Mouse (Mus musculus) left cerebral cortex, postnatal 14 days (tissue): ENCODE results near the gene Hist1h2ab. TPM values are rescaled to one million over a fixed set of nuclear protein-coding genes. Genes with fewer than 3 reads are reported as not detected.
"Not testable (repeated sequence)": the region's sequence is repeated elsewhere in the genome, so short reads cannot be mapped to it uniquely, and the experiment has no call there.

Source experiments
- DNase-seq, 2 experiments: peaks; one replicate each; pipeline ENCODE4 v3.0.0; 2021 to 2022; ENCODE audit warnings: low spot score in 2 of 2, mixed read lengths in 1 of 2
- intact Hi-C: fragments of 180-260 bp; cut with DNase I; formaldehyde crosslinking; loops from one replicate; pipeline ENCODE4 v1.15.1; 2025
- total RNA-seq, 2 experiments: library from RNA; stranded (reverse); gene quantifications; 2 replicates each; pipeline ENCODE4 v1.2.3; 2021

Hist1h2ab gene
- total RNA-seq, 2 experiments from 2014 or later, result 30.0 to 36.8 TPM

GRCm38 (mm10) chr13:23747892-23748288 lies 3.0 kb upstream of the Hist1h2ab start:
- no peak for DNase-seq
- intact Hi-C loops, result loop anchor here (10.0 kb wide), 2 partner anchors 323 to 1703 kb away; partner anchors contain the start of genes Abt1, Hist1h2ag, Hist1h2bj and Hist1h4i

DNA sequence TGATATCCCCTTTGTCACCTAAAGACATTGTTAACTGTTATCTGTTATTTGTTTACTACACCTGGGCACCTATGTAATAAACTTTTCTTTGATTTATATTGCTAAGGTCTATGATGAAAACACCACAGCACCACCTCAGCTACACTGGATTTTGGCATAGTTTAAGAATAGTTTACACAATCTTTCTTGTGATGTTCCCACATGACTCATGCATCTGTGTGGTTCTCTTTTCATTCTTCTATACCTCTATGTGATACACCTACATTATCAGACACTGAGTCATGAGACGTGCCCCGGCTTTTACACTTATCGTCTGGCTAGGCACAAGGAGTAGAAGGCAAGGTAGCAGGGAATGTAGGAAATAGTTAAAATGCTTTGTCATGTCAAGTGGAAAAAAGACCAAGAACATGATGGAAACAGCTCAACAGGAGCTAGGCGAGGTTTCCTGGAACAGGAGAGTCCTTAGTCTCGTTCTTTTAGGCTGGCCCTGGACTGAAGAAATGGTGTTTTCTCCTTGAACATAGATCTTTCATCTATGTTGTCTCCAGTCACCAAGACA lies 1.3 kb upstream of the Hist1h2ab start:
- DNase-seq, result no peak
- intact Hi-C loops, result loop anchor here (10.0 kb wide), 2 partner anchors 325 to 1705 kb away; partner anchors contain the start of genes Abt1, Hist1h2ag, Hist1h2bj and Hist1h4i

- no peak for DNase-seq
- intact Hi-C loops, result no loop called here
Observed at GRCm38 (mm10) chr13:23751478-23751956, 591 bp downstream of the Hist1h2ab start.

GRCm38 (mm10) chr13:23752067-23752741 lies 1.3 kb downstream of the Hist1h2ab start, which contains the start of gene Hist1h3b:
Gene Hist1h3b, plus strand, starts transcription at chr13:23752267.
- intact Hi-C loops, result not testable (repeated sequence)

DNA sequence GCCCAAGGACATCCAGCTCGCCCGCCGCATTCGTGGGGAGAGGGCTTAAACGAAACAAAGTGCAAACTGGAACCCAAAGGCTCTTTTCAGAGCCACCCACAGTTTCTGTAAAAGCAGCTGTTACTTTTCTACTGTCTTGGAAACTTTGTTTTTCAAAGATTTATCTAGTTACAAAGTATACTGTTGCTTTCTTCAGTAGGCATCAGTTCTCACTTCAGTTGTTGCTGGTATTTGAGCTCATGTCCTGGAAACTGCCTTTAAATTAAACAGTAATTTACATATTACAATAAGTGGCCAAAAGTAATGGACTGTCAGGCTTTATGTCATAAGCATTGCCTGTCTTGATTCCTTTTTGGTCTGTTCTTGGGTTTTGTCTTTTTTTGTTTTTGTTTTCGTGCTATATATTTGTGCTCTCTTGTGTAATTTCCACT lies 1.8 kb downstream of the Hist1h2ab start:
- intact Hi-C loops, result no loop called here
- DNase-seq, result no peak

More at GRCm38 (mm10) chr13:23752067-23752741, 1.3 kb downstream of the Hist1h2ab start, which contains the start of gene Hist1h3b:
- DNase-seq, result peak; percentile 95 to 98

DNA sequence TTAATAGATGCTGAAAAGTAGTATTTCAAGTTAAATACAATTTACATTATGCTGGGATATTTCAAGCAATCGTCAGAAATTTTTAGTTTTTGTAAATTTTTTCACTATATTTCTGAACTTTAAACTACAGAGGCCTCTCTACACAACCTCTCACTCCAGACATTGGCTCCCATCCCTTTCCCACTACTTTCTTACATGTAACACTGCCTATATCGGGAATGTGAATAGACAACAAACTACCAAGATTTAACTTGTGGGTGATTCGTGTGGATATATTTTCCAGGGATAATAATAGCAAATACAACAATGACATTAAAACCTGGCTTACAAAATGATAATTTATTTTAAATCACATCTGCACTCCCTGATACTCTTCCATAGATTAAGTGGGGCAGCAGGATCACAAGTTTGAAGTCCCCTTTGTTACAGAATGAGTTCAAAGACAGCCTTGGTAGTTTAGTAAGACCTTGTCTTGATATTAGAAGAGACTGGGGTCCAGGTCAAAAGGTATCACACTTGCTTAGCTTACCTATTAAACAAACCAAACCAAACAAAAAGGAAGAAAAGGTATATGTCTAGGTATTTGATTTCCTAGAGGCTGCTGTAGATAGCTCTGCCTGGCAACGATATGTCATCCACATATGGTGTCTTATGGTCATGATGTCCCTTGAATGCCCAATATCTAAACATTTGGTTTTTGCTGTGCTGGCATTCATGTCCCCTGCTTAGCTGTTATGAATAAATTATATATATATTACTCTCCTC lies 2.6 kb downstream of the Hist1h2ab start:
- DNase-seq, result no peak
- intact Hi-C loops, result no loop called here

GRCm38 (mm10) chr13:23755000-23755399 lies 4.1 kb downstream of the Hist1h2ab start:
- intact Hi-C loops, result no loop called here
- no peak for DNase-seq

DNA sequence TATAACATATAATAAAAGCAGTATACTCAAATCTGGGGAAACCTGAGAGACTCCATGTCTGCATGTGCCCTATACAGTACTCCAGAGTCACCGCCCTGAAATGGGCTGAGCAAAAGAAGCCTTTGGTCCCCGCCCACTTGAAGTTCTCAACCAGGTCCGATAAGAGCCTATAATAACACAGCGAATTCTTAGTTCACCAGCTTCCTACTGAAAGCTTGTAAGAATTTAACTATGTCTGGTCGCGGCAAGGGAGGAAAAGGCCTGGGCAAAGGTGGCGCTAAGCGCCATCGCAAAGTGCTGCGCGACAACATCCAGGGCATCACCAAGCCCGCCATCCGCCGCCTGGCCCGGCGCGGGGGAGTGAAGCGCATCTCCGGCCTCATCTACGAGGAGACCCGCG lies 5.9 kb downstream of the Hist1h2ab start, which contains the start of gene Hist1h4b:
Hist1h4b (plus strand) TSS at position 224 of the 400 bp plus-strand sequence.
- intact Hi-C loops, result no loop called here
- DNase-seq, result peak; percentile 90

DNA sequence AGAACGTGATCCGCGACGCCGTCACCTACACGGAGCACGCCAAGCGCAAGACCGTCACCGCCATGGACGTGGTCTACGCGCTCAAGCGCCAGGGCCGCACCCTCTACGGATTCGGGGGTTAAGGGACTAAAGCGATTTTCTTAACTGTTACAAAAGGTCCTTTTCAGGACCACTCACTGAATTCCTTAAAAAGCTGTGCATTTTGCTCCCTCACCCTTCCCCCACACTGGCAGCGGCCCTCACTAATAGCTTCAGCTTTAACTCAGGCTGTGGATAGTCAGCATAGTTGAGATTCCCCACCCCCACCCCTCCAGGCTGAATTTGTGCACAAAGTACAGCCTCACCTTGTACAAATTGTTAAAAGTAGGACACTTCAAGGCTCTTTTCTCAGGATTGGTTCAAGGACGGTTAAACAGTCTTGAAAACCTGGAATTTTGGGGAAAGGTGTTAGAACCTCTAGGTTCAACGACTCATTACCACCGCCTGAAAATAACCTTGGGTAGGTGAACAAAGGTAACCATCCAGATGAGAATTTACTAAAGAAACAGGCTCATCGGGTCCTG lies 6.4 kb downstream of the Hist1h2ab start:
- intact Hi-C loops, result no loop called here
- DNase-seq, result no peak

- intact Hi-C loops, result no loop called here
- DNase-seq, result no peak
Observed at GRCm38 (mm10) chr13:23757921-23758320, 7.0 kb downstream of the Hist1h2ab start.

DNA sequence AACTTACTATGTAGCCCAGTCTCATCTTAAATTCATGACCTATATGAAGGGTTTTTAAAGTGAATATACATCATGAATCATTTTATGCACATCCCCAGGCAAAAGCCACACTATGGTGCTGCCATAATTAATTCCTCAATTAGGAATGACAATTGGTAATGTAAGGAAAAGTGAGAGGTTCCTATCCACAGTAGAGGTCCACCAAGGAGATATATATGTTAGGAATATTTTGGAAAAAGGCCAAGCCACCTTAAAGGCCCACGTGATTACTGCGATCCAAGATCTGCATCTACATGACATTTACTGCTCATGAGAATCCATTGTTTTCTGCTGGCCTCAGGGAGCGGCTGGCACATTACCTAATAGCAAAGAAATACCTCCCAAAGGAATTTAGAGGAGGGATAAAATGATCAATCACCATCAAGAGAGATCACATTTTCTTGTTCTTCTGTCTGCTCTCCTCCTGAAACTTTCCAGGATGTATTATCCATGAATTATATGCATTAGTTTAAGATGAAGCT lies 8.4 kb downstream of the Hist1h2ab start:
- intact Hi-C loops, result no loop called here
- DNase-seq, result no peak

DNA sequence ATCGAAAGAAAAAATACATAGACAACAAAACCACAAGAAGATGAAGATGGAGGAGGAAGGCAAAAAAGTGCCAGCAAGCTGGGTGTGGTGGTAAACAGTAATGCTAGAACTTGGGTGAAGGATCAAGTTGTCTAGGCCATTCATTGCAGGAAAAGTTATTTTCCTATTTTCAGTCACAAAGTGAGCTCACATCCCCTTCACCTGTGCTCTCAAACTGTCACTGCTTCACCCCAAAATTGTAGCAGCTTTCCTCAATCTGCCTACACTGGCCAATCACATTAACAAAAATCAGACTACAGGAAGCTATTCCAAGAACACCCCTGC lies 9.0 kb downstream of the Hist1h2ab start:
- intact Hi-C loops, result no loop called here
- no peak for DNase-seq

- peak in 1 of 2 experiments; percentile 48 for DNase-seq
- intact Hi-C loops, result no loop called here
Observed at GRCm38 (mm10) chr13:23760240-23760971, 9.5 kb downstream of the Hist1h2ab start.

DNA sequence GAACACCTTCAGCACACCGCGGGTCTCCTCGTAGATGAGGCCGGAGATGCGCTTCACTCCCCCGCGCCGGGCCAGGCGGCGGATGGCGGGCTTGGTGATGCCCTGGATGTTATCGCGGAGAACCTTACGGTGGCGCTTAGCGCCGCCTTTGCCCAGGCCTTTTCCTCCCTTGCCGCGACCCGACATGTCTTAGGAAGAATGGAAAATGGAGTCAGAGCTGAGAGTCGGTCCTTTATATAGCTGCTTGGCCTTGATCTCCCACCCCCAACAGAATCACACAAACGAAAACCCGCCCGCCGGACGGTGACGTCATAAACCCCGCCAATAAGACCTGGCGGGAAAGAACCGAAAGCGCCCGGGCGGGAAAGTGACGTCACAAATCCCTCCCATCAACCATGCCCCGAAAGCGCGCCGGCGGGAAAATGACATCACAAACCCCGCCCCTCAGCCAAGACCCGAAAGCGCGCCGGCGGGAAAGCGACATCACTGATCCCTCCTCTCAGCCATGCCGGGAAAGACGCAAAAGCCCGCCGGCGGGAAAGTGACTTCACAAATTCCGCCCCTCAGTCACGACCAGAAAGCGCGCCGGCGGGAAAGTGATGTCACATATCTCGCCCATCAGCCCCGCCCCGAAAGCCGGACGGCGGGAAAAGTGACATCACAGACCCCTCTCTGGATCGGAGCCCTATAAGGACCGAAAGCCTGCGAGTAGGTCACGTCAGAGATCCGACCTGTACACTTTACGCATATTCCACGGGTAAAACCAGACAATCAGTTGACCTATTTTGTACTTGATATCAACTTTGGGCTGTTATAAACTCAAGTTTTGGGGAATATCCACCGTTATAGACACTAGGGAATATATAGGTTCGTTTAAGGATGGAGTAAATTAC lies 10.3 kb downstream of the Hist1h2ab start, which contains the start of gene Hist1h4a:
Hist1h4a (minus strand) TSS at position 259 of the 893 bp plus-strand sequence.
- DNase-seq, result peak; percentile 99
- intact Hi-C loops, result no loop called here

GRCm38 (mm10) chr13:23761871-23762821 lies 11.2 kb downstream of the Hist1h2ab start, which contains the start of gene Hist1h3a:
Gene Hist1h3a, minus strand, starts transcription at chr13:23762386.
- DNase-seq, result peak; percentile 60 to 91
- intact Hi-C loops, result not testable (repeated sequence)

DNA sequence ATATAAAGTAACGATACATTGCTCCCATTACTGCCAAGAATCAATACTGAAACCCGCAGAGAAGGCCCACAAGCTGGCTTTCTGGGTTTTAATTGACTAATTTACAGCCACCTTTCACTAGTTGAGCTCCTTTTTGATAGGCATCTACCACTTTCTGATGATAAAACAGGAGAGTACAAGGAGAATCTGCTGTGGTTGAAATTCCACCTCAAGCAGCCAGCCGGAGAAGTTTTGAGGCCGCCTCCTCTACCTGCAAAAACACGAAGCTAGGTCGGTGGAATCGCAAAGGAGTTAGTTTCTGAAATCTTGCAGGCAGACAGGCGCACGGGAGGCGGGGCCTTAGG lies 12.3 kb downstream of the Hist1h2ab start:
- intact Hi-C loops, result no loop called here
- DNase-seq, result no peak
